In genomic region chr7:97735886-97736420, GRCm38 (mm10) we compare ENCODE assay signal across 8 mouse cellular contexts. TPM values are rescaled to one million over a fixed set of nuclear protein-coding genes. Genes with fewer than 3 reads are reported as not detected.
A peak's percentile ranks its signal among the peaks of the same experiment; 100 is the strongest.
DNase-seq lines count a peak whose midpoint lies in the region; ATAC-seq and TF ChIP-seq lines count a peak whose summit lies in the region.

No protein-coding gene starts in this region.

- H3K27ac ChIP-seq in heart, embryonic 15.5 days = no peak overlapping the region
- no peak overlapping the region for H3K27ac ChIP-seq in neural tube, embryonic 13.5 days (replicated peaks)
- no peak overlapping the region for H3K27ac ChIP-seq in liver, embryonic 12.5 days
- peak overlapping the region; percentile 50; the same call in 1 of the 2 replicates for H3K27ac ChIP-seq in small intestine, adult 2 months (ENCODE audit: insufficient read depth, low read depth, low read length)

- WGBS in heart, embryonic 15.5 days = 58% methylated on average over 4 of the region's 4 CpGs
- 40% methylated on average over 4 of the region's 4 CpGs for WGBS in neural tube, embryonic 13.5 days
- 49% methylated on average over 4 of the region's 4 CpGs for WGBS in liver, embryonic 12.5 days (ENCODE audit: insufficient replicate concordance)
- 34% methylated on average over 4 of the region's 4 CpGs for WGBS in small intestine, adult 2 months

- 0 out of 2 replicates have a peak, but pooled peaks cover 6% of the 10 kb centered on the region for H3K27me3 ChIP-seq in heart, embryonic 15.5 days
- H3K27me3 ChIP-seq in neural tube, embryonic 13.5 days = no peaks in the 10 kb centered on the region
- H3K27me3 ChIP-seq in liver, embryonic 12.5 days (replicated peaks) = no peaks in the 10 kb centered on the region
- H3K27me3 ChIP-seq in small intestine, adult 2 months (ENCODE audit: control insufficient read depth, insufficient read depth, low read length) = no peaks in the 10 kb centered on the region

- peaks cover 9% of the 10 kb centered on the region for H3K4me1 ChIP-seq in heart, embryonic 15.5 days (replicated peaks)
- peaks cover 21% of the 10 kb centered on the region for H3K4me1 ChIP-seq in neural tube, embryonic 13.5 days (replicated peaks)
- H3K4me1 ChIP-seq in liver, embryonic 12.5 days = peaks cover 88% of the 10 kb centered on the region
- peaks cover 8% of the 10 kb centered on the region for H3K4me1 ChIP-seq in small intestine, adult 2 months (ENCODE audit: control insufficient read depth, insufficient read depth, insufficient read length, low read length)

- H3K36me3 ChIP-seq in heart, embryonic 15.5 days = no peaks in the 10 kb centered on the region
- H3K36me3 ChIP-seq in neural tube, embryonic 13.5 days = no peaks in the 10 kb centered on the region
- no peaks in the 10 kb centered on the region for H3K36me3 ChIP-seq in liver, embryonic 12.5 days
- no peaks in the 10 kb centered on the region for H3K36me3 ChIP-seq in small intestine, adult 2 months (ENCODE audit: control insufficient read depth, insufficient read depth, low read length)

- ATAC-seq in heart, embryonic 15.5 days (replicated peaks; ENCODE audit: insufficient number of reproducible peaks, insufficient read depth, low FRiP score, low read depth) = no peak
- no peak for ATAC-seq in neural tube, embryonic 13.5 days (ENCODE audit: low read depth)
- no peak for ATAC-seq in liver, embryonic 12.5 days
- ATAC-seq in inflammation-experienced regulatory T-cells, adult 6 months = no peak

- intact Hi-C loops in heart, postnatal 14 days (cut with DNase I) = no loop called here

- no peaks in the 10 kb centered on the region for H3K9me3 ChIP-seq in heart, embryonic 15.5 days (replicated peaks)
- no peaks in the 10 kb centered on the region for H3K9me3 ChIP-seq in neural tube, embryonic 13.5 days
- H3K9me3 ChIP-seq in liver, embryonic 12.5 days (replicated peaks) = no peaks in the 10 kb centered on the region

- no peak for DNase-seq in heart, postnatal 14 days
- DNase-seq in neural tube, embryonic 10.5 days (ENCODE audit: extremely low spot score, low spot score) = no peak
- no peak for DNase-seq in layer of hippocampus, adult 8-10 months (ENCODE audit: low spot score in 2 of 2)

- TF ChIP-seq POLR2A in small intestine, adult 2 months (IDR thresholded peaks at IDR 0.05; ENCODE audit: low read depth, low read length) = no peak

- TF ChIP-seq CTCF in small intestine, adult 2 months (IDR thresholded peaks at IDR 0.05; ENCODE audit: extremely low read depth, insufficient read length, insufficient replicate concordance, low read depth, low read length) = no peak

- no peak overlapping the region for H3K9ac ChIP-seq in heart, embryonic 15.5 days
- no peak overlapping the region for H3K9ac ChIP-seq in neural tube, embryonic 13.5 days
- no peak overlapping the region for H3K9ac ChIP-seq in liver, embryonic 12.5 days

- no peak overlapping the region for H3K4me2 ChIP-seq in heart, embryonic 15.5 days
- peak overlapping the region; percentile 13; the same call in 1 of the 2 replicates for H3K4me2 ChIP-seq in neural tube, embryonic 13.5 days
- H3K4me2 ChIP-seq in liver, embryonic 12.5 days = peak overlapping the region; percentile 87

- H3K4me3 ChIP-seq in heart, embryonic 15.5 days = peak overlapping the region; percentile 7; the same call in 1 of the 2 replicates
- H3K4me3 ChIP-seq in neural tube, embryonic 13.5 days = no peak overlapping the region
- peak overlapping the region; percentile 9; the same call in 1 of the 2 replicates for H3K4me3 ChIP-seq in liver, embryonic 12.5 days
- H3K4me3 ChIP-seq in small intestine, adult 2 months (ENCODE audit: low read depth, low read length) = peak overlapping the region; percentile 36; the same call in 1 of the 2 replicates

RNA-seq across cellular contexts. Expression of gene Aqp11, which starts 2.1 kb away (rescaled TPM):
- polyA plus RNA-seq in heart, embryonic 15.5 days (2015; fragmentation: Nextera tagmentation; extraction: Ambion mirVana) = 3.0 and 11.9 TPM in 2 replicates
- 1 to 10 TPM; 3.5 to 7.9 TPM for total RNA-seq in heart, postnatal 14 days (2021)
- 11.6 and 12.7 TPM in 2 replicates for polyA plus RNA-seq in neural tube, embryonic 13.5 days (2015; fragmentation: Nextera tagmentation; extraction: Ambion mirVana)
- 12.1 and 12.8 TPM in 2 replicates for polyA plus RNA-seq in liver, embryonic 12.5 days (2016; fragmentation: Nextera tagmentation; extraction: Ambion mirVana)
- 34.4 and 88.3 TPM in 2 replicates for polyA plus RNA-seq in small intestine, adult 2 months (2012; rRNA removed)
- total RNA-seq in layer of hippocampus, adult 8-10 months (2022) = 10 to 100 TPM; 31.3 to 38.5 (median 34.4) TPM
- polyA plus RNA-seq in inflammation-experienced regulatory T-cells, adult 6 months (2017; shearing (Covaris generic)) = 1 to 10 TPM in 2 of 3 experiments, under 1 TPM in 1; 0.48 to 1.3 (median 1.1) TPM

RNA-seq across cellular contexts. Expression of gene Clns1a, which starts 39.5 kb away (rescaled TPM):
- 80.5 and 102 TPM in 2 replicates for polyA plus RNA-seq in heart, embryonic 15.5 days (2015; fragmentation: Nextera tagmentation; extraction: Ambion mirVana)
- total RNA-seq in heart, postnatal 14 days (2021) = 10 to 100 TPM; 29.5 to 31.1 TPM
- 193 and 209 TPM in 2 replicates for polyA plus RNA-seq in neural tube, embryonic 13.5 days (2015; fragmentation: Nextera tagmentation; extraction: Ambion mirVana)
- polyA plus RNA-seq in liver, embryonic 12.5 days (2016; fragmentation: Nextera tagmentation; extraction: Ambion mirVana) = 120 and 129 TPM in 2 replicates
- 8.6 and 9.9 TPM in 2 replicates for polyA plus RNA-seq in small intestine, adult 2 months (2012; rRNA removed)
- 10 to 100 TPM; 80.7 to 94.0 (median 88.3) TPM for total RNA-seq in layer of hippocampus, adult 8-10 months (2022)
- polyA plus RNA-seq in inflammation-experienced regulatory T-cells, adult 6 months (2017; shearing (Covaris generic)) = 10 to 100 TPM; 86.2 to 95.6 (median 88.7) TPM

RNA-seq across cellular contexts. Expression of gene Pak1, which starts 52.4 kb away (rescaled TPM):
- 2.7 and 5.6 TPM in 2 replicates for polyA plus RNA-seq in heart, embryonic 15.5 days (2015; fragmentation: Nextera tagmentation; extraction: Ambion mirVana)
- 1 to 10 TPM; 1.5 to 2.0 TPM for total RNA-seq in heart, postnatal 14 days (2021)
- 113 and 121 TPM in 2 replicates for polyA plus RNA-seq in neural tube, embryonic 13.5 days (2015; fragmentation: Nextera tagmentation; extraction: Ambion mirVana)
- 8.5 and 8.9 TPM in 2 replicates for polyA plus RNA-seq in liver, embryonic 12.5 days (2016; fragmentation: Nextera tagmentation; extraction: Ambion mirVana)
- 20.8 and 56.4 TPM in 2 replicates for polyA plus RNA-seq in small intestine, adult 2 months (2012; rRNA removed)
- 100 to 1,000 TPM; 216 to 243 (median 233) TPM for total RNA-seq in layer of hippocampus, adult 8-10 months (2022)
- 1 to 10 TPM; 1.7 to 4.1 (median 2.2) TPM for polyA plus RNA-seq in inflammation-experienced regulatory T-cells, adult 6 months (2017; shearing (Covaris generic))
